Mouse (Mus musculus) spleen, postnatal 0 days (tissue): ENCODE measurements around the gene Zfp458. TPM values are rescaled to one million over a fixed set of nuclear protein-coding genes. Genes with fewer than 3 reads are reported as not detected.

Experiments used
- polyA plus RNA-seq: library from polyadenylated mRNA; unstranded; fragments of >200 nt; fragmentation: Nextera tagmentation; extraction: Ambion mirVana; gene quantifications from 2 replicates; pipeline ENCODE4 v1.2.1, GENCODE M21; 2015

Zfp458 gene
- 0.95 and 1.1 TPM in 2 replicates for polyA plus RNA-seq

DNA sequence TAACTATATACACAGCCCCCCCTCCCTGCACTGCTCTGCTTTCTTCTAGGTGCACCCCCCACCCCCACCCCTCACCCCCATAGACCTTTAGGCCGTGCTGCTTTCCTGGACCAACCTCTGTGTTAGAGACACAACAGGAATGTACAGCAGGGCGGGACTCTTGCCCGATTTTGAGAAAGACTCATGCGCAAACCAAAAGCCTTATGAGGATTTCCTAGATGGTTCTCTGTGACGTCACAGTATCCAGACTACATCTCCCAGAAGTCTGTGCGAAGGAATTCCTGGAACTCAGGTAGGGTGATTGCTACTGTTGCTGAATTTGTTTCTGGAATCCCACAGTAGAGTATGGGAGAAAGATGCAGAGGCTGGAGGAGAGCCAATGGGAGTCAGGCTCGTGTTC, at the start of gene Zfp458:
TSS of gene Zfp458 (minus strand) at position 153 of the 400 bp plus-strand sequence.

DNA sequence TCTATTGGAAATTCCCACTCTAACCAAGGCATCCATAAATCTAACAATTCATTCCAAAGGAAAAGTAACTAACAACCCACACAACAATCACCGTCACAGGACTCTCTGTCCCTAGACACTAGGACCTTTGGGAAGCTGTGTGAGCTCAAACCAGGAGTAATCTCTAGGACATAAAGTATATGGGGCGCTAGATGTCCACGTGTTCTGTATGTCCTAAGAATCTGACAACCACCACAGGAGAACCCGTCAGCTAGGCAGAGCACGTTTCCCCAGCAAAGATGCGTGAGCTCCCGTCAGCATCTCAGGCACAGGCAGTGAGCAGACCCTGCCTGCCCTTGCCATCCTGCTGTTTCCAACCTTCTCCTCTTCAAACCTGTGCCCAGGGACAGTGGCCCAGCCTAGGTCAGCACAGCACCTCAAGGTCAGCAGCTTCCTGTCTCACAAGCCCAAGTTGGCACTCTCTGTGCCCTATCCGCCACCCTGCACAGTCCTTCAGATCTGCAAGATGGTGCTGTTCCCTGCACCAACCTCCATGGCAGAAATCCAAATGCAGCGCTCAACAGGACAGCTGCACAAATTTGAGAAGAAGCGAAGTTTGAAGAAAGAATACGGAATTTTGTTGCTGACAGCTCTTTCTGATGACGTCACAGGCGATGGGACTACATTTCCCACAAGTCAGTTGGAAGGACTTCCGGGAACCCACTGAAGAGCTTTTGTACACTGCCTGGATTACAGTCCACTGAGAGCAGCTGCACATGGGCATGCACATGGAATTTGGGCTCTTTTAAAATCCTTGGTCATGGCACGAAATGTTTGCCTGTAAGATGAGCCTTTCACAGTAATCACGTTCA, 27.8 kb upstream of the Zfp458 start, which contains the start of gene Zfp457:
TSS of gene Zfp457 (minus strand) at position 664 of the 851 bp plus-strand sequence.

Other genes starting within 250 kb of the Zfp458 start
- 0.94 and 1.3 TPM in 2 replicates for gene Zfp712, start 217.3 kb downstream of the Zfp458 start, polyA plus RNA-seq
- gene Zfp708, start 180.5 kb downstream of the Zfp458 start, polyA plus RNA-seq, result 1.6 and 1.8 TPM in 2 replicates
- gene Gm28557, start 169.9 kb downstream of the Zfp458 start, polyA plus RNA-seq, result 1.3 and 1.5 TPM in 2 replicates
- 0.10 and 0.18 TPM in 2 replicates for gene Rslcan18, start 162.2 kb downstream of the Zfp458 start, polyA plus RNA-seq
- 0.47 and 0.56 TPM in 2 replicates for gene Zfp759, start 156.8 kb downstream of the Zfp458 start, polyA plus RNA-seq
- 1.9 and 3.0 TPM in 2 replicates for gene Rsl1, start 105.3 kb downstream of the Zfp458 start, polyA plus RNA-seq
- 0.48 and 0.76 TPM in 2 replicates for gene Zfp455, start 84.0 kb downstream of the Zfp458 start, polyA plus RNA-seq
- gene Zfp457, start 28.0 kb upstream of the Zfp458 start, polyA plus RNA-seq, result 0.49 and 0.53 TPM in 2 replicates
- 1.3 TPM in 2 replicates for gene Zfp595, start 54.1 kb upstream of the Zfp458 start, polyA plus RNA-seq
- 0.25 TPM in 1 of 2 replicates, not detected in the other for gene Gm28044, start 82.1 kb upstream of the Zfp458 start, polyA plus RNA-seq
- 0.78 and 0.92 TPM in 2 replicates for gene Zfp953, start 82.1 kb upstream of the Zfp458 start, polyA plus RNA-seq
- gene Gm28041, start 97.3 kb upstream of the Zfp458 start, polyA plus RNA-seq, result 0.24 and 0.38 TPM in 2 replicates
- gene Zfp456, start 97.3 kb upstream of the Zfp458 start, polyA plus RNA-seq, result 0.79 and 1.2 TPM in 2 replicates
- 2.1 and 2.4 TPM in 2 replicates for gene Zfp429, start 121.4 kb upstream of the Zfp458 start, polyA plus RNA-seq
- 0.41 and 0.76 TPM in 2 replicates for gene Zfp459, start 143.0 kb upstream of the Zfp458 start, polyA plus RNA-seq
- 5.7 and 7.4 TPM in 2 replicates for gene Zfp874a, start 173.2 kb upstream of the Zfp458 start, polyA plus RNA-seq
- gene Zfp874b, start 205.8 kb upstream of the Zfp458 start, polyA plus RNA-seq, result 3.1 and 3.8 TPM in 2 replicates
- gene Zfp58, start 222.1 kb upstream of the Zfp458 start, polyA plus RNA-seq, result 3.3 and 3.8 TPM in 2 replicates
- gene Gm26965, start 247.7 kb upstream of the Zfp458 start, polyA plus RNA-seq, result not detected in 2 replicates
- 14.5 and 17.2 TPM in 2 replicates for gene Zfp87, start 247.7 kb upstream of the Zfp458 start, polyA plus RNA-seq